Mouse (Mus musculus) ES-Bruce4 (cell line): ENCODE results near the gene Slco2a1.

Experiments
- CTCF ChIP-seq: IDR thresholded peaks from one replicate; pipeline ENCODE4 v1.8.1; 2011; ENCODE audit warnings: low read depth, low read length
- EP300 ChIP-seq: IDR thresholded peaks from 2 replicates; pipeline ENCODE4 v1.6.1; 2011; ENCODE audit warnings: low read depth, low read length; ENCODE audit not compliant: insufficient read depth
- POLR2A ChIP-seq: IDR thresholded peaks from one replicate; pipeline ENCODE4 v1.8.1; 2011; ENCODE audit warnings: low read length; ENCODE audit not compliant: insufficient read depth

- no peak for TF ChIP-seq CTCF
- TF ChIP-seq EP300 = no peak
- no peak for TF ChIP-seq POLR2A
Observed at GRCm38 (mm10) chr9:102963321-102963720, 25.2 kb upstream of the Slco2a1 start.
